In genomic region chr5:25101126-25101523, GRCm38 (mm10) we compare ENCODE assay signal across 8 mouse cellular contexts. TPM values are rescaled to one million over a fixed set of nuclear protein-coding genes. Genes with fewer than 3 reads are reported as not detected.
A peak's percentile ranks its signal among the peaks of the same experiment; 100 is the strongest.
DNase-seq lines count a peak whose midpoint lies in the region; ATAC-seq and TF ChIP-seq lines count a peak whose summit lies in the region.

No protein-coding gene starts in this region.

- peak; percentile 32 for DNase-seq in right cerebral cortex, postnatal 14 days
- DNase-seq in right cerebral cortex, adult 18-20 months = no peak
- peak; percentile 21 to 48 for DNase-seq in adrenal gland, postnatal 4 days (ENCODE audit: low spot score in 2 of 2)
- DNase-seq in gastrocnemius, adult 8-10 months (ENCODE audit: low spot score in 2 of 2) = peak; percentile 45 to 60
- DNase-seq in midbrain, postnatal 0 days (ENCODE audit: low spot score) = peak; percentile 25
- peak; percentile 47 for DNase-seq in thymus, postnatal 14 days

- peak overlapping the region; percentile 55 for H3K4me3 ChIP-seq in hindbrain, embryonic 16.5 days (ENCODE audit: low read length)
- peak overlapping the region; percentile 52 for H3K4me3 ChIP-seq in liver, embryonic 12.5 days
- peak overlapping the region; percentile 57 for H3K4me3 ChIP-seq in midbrain, postnatal 0 days (ENCODE audit: low read depth, low read length)

- peaks cover 14% of the 10 kb centered on the region for H3K4me1 ChIP-seq in hindbrain, embryonic 16.5 days (ENCODE audit: control insufficient read depth, insufficient read depth, low read depth, low read length)
- H3K4me1 ChIP-seq in liver, embryonic 12.5 days = peaks cover 3% of the 10 kb centered on the region; the same call in 1 of the 2 replicates
- H3K4me1 ChIP-seq in midbrain, postnatal 0 days (ENCODE audit: insufficient read depth, low read length) = no peaks in the 10 kb centered on the region

- peak overlapping the region; percentile 66 for H3K9ac ChIP-seq in hindbrain, embryonic 16.5 days (ENCODE audit: low read depth, low read length)
- peak overlapping the region; percentile 43; the same call in 1 of the 2 replicates for H3K9ac ChIP-seq in liver, embryonic 12.5 days
- H3K9ac ChIP-seq in midbrain, postnatal 0 days (replicated peaks; ENCODE audit: low read length, poor library complexity, severe bottlenecking) = peak overlapping the region; percentile 56; the same call in 1 of the 2 replicates

- H3K27me3 ChIP-seq in hindbrain, embryonic 16.5 days (replicated peaks; ENCODE audit: control insufficient read depth, insufficient read depth, low read length) = peaks cover 11% of the 10 kb centered on the region
- H3K27me3 ChIP-seq in liver, embryonic 12.5 days (replicated peaks) = peaks cover 59% of the 10 kb centered on the region
- peaks cover 12% of the 10 kb centered on the region for H3K27me3 ChIP-seq in midbrain, postnatal 0 days (ENCODE audit: insufficient read depth, low read length)

- H3K4me2 ChIP-seq in hindbrain, embryonic 16.5 days (ENCODE audit: low read length) = peak overlapping the region; percentile 97
- H3K4me2 ChIP-seq in liver, embryonic 12.5 days = peak overlapping the region; percentile 72
- H3K4me2 ChIP-seq in midbrain, postnatal 0 days (ENCODE audit: low read depth, low read length, poor library complexity, severe bottlenecking) = peak overlapping the region; percentile 100

- peak; percentile 60 for ATAC-seq in hindbrain, embryonic 16.5 days
- peak; percentile 34 for ATAC-seq in liver, embryonic 12.5 days
- no peak for ATAC-seq in midbrain, postnatal 0 days (ENCODE audit: low FRiP score)

- 0% methylated on average over 25 of the region's 25 CpGs for WGBS in hindbrain, embryonic 16.5 days
- under 1% methylated on average over 25 of the region's 25 CpGs for WGBS in liver, embryonic 12.5 days (ENCODE audit: insufficient replicate concordance)
- 2% methylated on average over 25 of the region's 25 CpGs for WGBS in midbrain, postnatal 0 days

- no peaks in the 10 kb centered on the region for H3K9me3 ChIP-seq in hindbrain, embryonic 16.5 days (ENCODE audit: control insufficient read depth, low read length)
- no peaks in the 10 kb centered on the region for H3K9me3 ChIP-seq in liver, embryonic 12.5 days (replicated peaks)
- H3K9me3 ChIP-seq in midbrain, postnatal 0 days (ENCODE audit: low read length) = no peaks in the 10 kb centered on the region

- peak; percentile 30 for TF ChIP-seq CTCF in midbrain, postnatal 0 days (IDR thresholded peaks at IDR 0.05)

- H3K27ac ChIP-seq in hindbrain, embryonic 16.5 days (ENCODE audit: low read depth, low read length) = no peak overlapping the region
- no peak overlapping the region for H3K27ac ChIP-seq in liver, embryonic 12.5 days
- no peak overlapping the region for H3K27ac ChIP-seq in midbrain, postnatal 0 days (ENCODE audit: low read depth, low read length)

- no peaks in the 10 kb centered on the region for H3K36me3 ChIP-seq in hindbrain, embryonic 16.5 days (ENCODE audit: control insufficient read depth, insufficient read depth, low read length)
- no peaks in the 10 kb centered on the region for H3K36me3 ChIP-seq in liver, embryonic 12.5 days
- no peaks in the 10 kb centered on the region for H3K36me3 ChIP-seq in midbrain, postnatal 0 days (ENCODE audit: insufficient read depth, low read length)

RNA-seq across cellular contexts. Expression of gene Prkag2, which starts 0.7 kb away (rescaled TPM):
- 10 to 100 TPM; 50.0 to 55.4 TPM for total RNA-seq in adrenal gland, postnatal 4 days (2021)
- total RNA-seq in gastrocnemius, adult 8-10 months (2022) = 10 to 100 TPM in 1 of 4 experiments, 1 to 10 TPM in 3; 8.2 to 10.7 (median 9.1) TPM
- 96.6 and 111 TPM in 2 replicates for polyA plus RNA-seq in hindbrain, embryonic 16.5 days (2015; fragmentation: Nextera tagmentation; extraction: Ambion mirVana)
- polyA plus RNA-seq in liver, embryonic 12.5 days (2016; fragmentation: Nextera tagmentation; extraction: Ambion mirVana) = 7.2 TPM in 2 replicates
- total RNA-seq in midbrain, postnatal 0 days (2014; rRNA removed) = 51.6 and 63.1 TPM in 2 replicates
- polyA plus RNA-seq in midbrain, postnatal 0 days (2015; fragmentation: Nextera tagmentation; extraction: Ambion mirVana) = 101 and 103 TPM in 2 replicates
